Mouse (Mus musculus) cerebellum, adult 11-12 months (tissue): ENCODE measurements at regions not wholly inside any gene's neighbourhood (a gene's known extent, or its start where the extent isn't known, plus 50 kb on each side); places are given as distances from the start of the nearest gene placed in this dataset.

Source experiments
- DNase-seq: peaks from one replicate; pipeline ENCODE4 v3.0.0; 2022

DNA sequence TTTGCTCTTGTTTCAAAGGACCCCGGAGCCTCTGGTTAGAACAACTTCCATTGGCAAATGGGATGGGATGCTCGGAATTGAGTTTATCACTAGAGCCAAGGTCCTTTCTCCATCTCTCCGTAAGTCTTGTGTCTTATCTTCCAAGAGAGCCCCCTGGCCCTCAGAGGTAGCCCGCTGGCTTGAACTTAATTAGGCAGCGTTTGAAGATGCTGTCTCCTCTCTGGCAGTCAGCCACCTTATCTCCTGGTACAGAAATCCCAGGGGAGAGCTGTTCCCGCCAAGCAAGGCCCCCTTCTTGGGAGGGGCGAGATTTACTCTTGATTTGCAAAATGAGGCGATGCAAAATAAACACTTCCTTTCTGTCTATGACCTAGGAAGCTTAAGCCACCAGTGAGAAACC lies 395.2 kb upstream of the Kazn start:
- DNase-seq, result no peak

DNA sequence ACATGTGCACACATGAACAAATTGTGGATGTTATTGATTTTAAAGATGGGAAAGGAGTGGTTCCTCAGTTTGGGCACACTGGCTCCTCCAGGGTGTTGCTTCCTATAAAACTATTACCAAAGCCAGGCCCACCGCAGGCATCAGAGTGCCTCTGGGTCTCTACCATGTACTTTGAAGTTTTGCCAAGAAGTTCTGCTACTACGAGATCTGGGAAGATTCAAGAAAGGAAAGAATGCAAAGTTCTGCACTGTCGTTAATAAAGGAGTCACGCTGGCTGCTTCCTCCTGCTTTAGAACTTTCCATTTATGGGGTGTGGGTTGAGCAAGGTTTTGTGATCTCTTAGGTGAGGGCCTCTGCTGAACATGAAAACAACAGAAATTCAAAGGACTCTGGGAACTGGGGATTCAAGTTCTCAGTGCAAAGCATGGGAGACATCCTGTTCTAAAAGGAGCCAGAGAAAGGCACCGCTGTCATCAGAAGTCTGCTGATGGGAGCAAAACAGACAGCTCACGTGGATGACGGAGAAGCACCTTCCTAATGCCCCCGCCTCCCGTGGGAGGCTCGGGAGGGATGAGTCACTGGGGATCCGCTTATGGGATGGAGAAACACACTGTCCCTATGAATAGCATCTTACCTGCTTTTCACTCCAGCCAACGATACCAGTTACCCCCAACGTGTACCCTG lies 394.6 kb upstream of the Kazn start:
- no peak for DNase-seq

DNA sequence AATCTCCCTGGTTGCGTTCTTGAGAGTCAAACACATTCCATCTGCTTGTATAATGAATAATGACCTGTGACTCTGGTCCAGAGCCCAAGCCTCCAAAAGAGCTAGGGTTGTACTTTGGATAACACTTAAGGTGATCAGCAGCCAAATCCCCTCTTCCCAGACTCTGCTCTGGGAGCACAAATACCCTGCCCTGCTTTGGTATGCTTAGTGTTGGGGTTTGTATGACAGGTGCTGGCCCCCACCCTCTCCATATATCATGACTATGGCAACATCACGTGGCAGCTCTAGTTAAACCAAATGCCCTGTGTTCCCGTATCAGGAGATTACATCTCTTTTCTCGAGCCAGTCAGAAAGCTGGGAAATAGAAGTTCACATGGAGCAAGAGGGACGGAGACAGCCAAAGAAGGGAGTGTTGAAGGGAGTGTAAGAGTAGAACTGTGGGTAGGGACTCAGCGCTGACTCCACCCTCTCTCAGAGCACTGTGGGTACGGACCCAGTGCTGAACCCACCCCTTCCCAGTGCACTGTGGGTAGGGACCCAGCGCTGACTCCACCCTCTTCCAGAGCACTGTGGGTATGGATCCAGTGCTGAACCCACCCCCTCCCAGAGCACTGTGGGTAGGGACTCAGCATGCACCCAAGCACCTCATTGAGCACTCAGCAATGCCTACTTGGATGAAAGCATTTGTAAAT lies 387.4 kb upstream of the Kazn start:
- DNase-seq, result no peak

DNA sequence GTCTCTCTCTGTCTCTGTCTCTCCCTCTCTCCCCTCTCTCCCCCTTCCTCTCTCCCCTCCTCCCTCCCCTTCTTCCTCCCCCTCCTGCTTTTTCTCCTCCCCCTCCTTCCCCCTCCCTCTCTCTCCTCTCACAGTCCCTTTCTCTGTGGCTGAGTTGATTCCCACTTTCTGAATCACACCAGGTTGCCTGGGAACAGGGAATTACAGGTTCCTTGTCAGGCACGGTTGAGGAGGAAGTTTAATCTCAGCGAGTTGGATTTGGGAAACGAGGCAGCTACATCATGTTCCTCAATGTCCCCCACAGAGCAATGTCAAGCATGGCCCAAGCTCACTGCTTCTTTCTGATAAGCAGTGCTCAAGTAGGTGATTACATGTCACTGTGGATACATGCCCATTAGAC lies 386.3 kb upstream of the Kazn start:
- no peak for DNase-seq

DNA sequence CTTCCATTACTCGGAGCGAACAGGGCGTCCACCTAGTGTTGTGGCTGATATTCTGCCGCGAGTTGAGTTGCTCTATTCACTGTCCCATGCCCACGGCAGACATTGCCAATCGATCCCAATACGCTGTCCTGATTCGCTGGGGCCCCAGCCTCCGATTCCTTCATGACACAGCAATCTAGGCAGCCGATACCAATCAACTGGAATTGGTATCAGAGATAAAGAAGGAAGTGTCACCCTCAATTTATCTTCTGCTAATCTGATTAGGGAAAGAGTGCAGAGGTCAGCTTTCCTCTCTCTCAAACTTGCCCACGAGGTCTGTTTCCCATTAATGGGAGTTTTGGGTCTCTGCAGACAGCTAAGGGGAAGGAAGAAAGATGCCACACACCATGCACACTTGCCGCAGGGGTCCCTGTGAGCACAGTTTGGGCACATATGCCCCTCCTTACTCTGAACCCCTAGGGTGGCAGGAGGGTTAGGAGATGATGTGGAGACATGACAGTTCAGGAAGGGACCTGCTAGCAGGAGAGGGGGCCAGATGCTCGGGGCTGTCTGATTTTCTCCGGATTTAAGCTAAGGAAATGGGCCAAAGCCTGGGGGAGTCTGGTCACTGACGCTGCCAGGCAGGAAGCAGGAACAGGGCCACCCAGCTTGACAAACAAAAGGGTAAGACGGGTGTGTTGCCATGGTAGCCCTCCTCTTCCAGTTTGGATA lies 383.1 kb upstream of the Kazn start:
- DNase-seq, result peak; percentile 20

DNA sequence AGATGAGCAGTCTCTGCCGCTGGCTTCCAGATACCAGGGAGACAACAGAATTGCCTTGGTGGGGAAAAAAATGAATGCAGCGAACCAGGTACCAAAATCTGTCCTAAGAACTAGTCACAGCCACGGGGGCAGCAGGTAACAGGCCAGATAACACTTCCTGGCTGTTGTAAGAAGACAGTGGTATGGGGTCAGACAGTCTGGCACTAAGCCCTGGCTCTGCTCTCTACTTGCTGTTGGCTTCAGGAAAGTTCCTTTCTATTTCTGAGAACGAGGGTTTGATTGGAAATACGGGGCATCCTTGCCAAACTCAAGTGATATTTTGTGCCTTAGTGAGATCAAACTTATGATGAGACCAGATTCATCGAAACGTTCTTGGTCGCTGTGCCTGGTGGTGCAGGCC lies 380.2 kb upstream of the Kazn start:
- no peak for DNase-seq

DNA sequence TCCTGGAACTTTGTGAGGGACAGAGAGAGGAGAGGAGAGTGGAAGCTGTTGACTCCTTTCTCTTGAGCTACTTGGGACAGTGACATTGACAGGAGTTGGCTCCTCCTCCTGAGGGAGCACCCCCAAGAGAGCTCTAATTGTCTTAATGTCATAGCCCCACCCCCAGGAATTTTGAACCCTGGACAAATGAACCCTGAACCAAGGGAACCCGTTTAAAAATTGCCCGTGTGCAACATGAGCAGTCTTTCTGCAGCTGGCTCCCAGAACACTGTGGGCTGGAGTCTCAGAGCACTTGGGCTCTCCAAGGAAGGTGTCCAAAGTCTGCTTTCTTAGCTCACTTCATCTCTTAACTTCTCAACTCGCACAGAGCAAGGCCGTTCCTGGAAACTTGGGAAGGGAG lies 379.6 kb upstream of the Kazn start:
- DNase-seq, result no peak

DNA sequence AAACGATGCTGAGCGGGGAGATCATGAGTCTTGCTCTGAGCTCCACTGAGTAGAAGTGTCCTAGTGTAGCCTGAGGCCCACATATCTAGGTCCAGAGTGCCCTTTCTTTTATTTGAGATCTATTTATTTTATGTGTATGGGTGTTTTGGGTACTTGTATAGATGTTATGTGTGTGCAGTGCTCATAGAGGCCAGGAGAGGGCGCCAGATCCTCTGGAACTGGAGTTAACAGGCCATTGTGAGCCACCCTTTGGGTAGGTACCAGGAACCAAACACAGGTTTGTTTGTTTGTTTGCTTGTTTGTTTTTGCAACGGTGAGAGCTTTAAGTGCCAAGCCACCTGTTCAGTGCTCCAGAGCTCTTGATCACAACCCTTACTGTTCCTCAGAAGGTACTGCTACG lies 378.5 kb upstream of the Kazn start:
- no peak for DNase-seq

DNA sequence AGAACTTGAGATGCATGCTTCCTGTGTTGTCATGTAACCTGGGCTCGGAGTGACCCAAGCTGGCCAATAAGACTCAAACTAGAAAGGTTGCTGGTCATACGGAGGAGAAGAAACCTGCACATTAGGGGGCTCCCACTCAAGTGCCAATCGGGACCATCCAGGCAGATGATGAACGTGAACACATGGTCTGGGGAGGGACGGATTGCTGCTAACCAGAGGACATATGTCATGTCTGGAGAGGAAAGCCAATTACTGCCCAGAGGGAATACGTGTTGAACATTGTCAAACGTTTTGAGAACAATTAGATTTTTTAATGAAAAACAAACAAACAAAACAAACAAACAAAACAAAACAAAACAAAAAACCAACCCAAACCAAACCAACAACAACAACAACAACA lies 377.7 kb upstream of the Kazn start:
- DNase-seq, result no peak

DNA sequence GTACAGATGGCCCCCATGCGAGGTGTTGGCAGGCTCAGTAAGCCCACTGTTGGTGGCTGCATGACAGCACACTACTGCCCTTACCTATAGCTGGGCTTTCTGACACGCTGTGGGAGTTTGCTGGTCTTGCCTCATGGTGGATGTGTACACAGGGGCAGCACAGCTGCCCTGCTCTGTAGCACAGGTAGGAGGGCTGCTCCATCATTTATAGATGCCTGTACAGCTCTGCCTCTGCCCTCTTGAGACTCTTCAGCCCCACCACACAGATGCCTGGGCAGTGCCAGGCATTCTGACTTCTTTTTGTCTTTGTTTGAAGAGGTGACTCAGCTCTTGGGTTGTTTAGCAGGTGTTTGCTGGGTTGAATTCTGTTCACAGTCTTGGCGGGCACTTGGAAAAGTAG lies 365.9 kb upstream of the Kazn start:
- no peak for DNase-seq

DNA sequence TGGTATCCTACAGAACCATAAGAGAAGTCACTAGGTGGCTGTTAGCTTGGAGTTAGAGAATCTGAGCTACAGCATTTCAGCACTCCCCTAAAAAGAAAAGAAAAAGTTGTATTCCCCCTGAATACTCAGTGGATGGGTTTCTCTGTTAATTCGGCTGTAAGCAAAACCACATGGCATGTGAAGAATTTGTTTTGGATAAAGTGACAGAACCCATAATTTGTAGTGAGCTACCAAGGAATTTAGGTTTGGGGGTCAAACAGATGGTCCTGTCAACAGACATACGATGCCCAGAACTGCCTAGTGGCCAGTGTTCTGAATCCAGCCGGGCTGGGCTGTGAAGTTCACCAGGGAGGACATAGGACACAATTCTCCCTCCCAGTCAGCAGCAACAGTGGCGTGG lies 358.0 kb upstream of the Kazn start:
- DNase-seq, result no peak

DNA sequence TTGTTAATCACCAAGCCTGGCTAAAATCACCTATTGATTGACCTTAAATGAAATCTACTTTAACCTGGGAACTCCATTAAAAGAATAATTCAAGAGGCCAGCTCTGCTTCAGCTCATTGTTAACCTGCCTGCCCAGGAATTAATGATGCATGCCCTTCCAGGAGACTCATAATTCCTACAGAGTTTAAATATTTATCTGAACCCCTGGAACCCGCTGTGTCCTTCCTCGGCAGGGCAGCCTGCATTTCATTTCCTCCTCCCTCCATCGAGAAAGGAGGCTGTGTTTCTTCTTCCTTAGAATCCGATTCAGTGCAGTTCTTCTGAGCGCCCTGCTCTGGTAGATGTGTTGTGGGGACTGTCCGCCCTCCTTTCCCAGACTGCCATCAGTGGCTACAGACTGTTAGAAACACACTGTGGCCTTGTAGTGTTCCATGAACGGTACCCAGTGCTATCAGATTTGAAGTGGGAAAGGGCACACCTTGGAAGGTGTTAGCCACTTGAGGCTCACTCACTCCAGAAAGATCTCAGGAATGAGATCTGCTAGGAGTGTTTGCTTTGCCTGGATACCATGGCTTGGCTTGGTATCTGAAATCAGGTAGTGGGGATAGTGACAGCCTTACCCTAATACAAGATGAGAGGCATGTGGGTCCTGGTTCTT lies 350.0 kb upstream of the Kazn start:
- no peak for DNase-seq

DNA sequence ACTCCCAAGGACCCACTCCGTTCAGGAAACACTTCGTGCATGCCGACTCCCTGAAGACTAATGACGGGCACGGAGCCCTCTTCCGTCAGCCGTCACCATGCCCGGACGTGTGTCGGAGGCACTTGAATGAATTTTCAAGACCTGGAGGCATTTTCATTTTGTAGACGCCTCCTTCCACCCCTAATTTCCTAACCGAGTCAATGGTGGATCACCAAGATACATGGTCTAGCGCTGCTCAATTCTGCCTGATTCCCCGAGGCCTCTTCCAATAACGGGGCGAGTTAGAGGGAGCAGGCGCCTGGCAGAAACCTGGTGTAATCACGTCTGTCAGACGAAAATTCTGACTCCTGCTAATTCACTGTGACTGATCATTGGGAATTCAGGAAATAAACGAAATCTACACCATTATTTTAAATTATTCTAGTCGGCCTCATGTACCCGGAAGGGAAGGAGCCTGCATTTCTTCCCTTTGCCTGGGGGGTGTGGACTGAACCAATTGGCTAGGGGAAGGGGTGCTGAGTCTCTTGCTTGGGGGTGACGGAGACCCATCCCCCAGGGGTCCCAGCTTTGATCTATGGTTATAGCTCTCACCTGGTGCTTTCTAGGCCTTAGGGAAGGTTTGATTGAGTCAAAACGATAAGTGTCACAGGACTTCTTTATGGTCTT lies 349.4 kb upstream of the Kazn start:
- no peak for DNase-seq

DNA sequence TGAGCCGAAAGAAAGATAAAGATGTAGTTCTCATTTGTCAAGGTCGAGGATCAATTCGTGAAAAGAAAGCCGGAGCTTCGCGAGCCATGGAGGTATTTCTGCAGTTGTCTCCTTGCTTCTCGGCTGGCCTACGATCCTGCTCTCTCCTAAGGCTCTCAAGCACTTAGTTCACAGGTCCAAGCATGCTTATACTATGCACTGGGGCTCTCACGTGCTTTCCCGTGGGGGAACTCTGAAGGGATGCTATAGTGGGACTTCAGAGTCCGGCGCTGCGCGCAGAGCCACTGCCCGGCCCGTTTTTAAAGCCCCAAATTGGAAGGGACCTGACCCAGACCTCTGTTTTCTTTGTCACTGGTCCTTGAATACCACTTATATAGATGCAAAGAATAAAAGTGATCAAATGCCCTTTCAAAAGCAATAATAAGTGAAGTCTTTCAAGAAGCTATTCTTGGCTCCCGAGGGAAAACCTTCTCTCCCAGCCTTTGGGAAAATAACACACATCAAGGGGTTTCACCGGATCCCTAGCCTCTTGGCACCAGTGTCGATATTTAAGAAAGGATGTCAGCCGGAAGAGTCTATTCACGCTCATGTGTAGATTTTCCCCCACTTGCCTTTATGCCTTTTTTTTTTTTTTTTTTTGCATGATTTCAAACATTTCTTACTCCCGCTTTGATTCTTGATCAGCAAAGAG lies 348.3 kb upstream of the Kazn start:
- DNase-seq, result no peak

DNA sequence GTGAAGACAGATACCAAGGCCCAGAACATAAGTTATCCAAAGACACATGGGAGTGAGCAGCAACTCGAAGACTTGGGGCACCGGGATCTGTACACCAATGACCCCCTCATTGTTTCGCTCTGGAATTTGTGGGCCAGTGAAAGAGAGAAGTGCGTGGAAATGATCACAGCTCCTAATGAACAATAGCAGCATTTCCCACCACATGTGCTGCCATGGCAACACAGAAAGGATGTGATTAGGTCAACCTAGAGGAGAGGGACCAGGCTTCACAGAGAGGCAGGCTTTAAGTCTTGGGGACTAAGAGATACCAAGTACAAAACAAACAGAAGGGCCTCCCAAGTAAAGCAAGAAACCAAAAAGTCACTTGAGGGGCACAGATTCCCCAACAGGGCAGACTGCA lies 339.3 kb upstream of the Kazn start:
- no peak for DNase-seq

DNA sequence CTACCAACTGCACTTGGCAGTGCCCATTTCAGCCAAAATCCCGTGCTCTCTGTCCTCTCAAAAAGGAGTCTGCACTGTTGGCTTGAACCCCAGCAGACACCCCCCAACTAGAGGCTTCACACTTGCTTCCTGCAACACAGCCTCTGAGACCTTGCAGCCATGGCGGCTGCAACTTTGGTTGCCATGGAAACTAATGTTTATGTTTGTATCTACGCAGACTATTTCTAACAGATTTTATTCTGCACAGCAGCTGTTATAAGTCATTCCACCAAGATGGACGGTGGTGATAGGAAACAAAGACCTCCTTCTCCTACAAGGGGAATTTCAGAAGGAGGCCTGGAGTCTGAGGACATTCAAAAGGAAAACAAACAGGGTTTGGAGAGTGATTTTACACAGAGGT lies 338.3 kb upstream of the Kazn start:
- DNase-seq, result no peak

DNA sequence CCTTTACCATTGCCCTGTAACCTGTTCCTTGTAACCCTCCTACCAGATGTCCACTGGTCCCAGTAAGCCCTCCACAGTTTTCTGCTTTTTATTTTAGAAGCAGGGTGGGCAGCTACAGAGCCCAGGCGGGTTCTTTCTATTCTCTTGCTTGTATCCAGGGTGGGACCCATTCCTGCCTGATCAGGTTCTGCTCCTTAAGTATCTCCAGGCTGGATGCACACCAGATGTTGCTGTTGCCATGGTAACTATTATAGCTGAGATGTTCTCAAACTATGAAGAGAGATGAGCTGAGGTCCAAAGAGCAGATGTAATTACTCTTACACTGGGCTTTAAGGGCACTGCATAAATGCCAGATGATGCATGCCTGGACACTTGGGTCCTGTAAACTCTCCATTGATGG lies 335.3 kb upstream of the Kazn start:
- no peak for DNase-seq

DNA sequence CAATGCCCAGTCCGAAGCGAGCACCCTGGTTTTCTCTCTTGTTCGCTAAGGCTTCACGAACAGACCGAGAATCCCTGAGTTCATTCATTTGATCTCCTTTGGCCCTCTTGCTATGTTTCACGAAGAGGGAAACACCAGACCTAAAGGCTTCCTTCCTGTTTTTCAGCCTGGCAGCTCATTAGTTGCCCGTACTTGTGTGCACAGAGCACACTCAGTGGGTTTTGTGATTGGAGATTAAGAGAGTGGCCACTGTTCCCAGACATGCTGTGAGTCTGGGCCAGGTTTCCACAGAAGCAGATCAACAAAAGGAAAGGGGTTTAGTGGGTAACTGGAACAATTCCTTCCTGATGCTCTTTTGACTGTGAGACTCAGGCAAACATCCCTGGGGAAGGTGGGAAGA lies 331.5 kb upstream of the Kazn start:
- no peak for DNase-seq

DNA sequence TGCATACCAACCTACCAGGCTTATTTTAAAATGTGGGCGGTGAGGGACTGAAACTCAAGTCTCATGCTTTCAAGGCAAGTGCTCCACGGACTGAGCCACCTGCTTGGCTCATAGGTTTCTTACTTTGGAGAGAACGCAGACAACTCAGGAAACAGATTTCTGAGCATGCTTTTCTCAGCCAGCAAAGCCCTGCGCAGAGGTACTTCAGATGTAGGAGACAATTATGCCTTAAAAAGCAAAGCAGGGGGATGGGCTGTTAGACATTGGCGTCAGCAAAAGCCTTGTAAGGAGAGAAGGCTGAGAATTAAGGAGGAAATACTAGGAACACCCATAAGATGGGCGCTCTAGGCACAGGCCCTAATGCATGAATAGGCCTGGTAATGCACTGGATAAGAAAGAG lies 329.4 kb upstream of the Kazn start:
- no peak for DNase-seq

DNA sequence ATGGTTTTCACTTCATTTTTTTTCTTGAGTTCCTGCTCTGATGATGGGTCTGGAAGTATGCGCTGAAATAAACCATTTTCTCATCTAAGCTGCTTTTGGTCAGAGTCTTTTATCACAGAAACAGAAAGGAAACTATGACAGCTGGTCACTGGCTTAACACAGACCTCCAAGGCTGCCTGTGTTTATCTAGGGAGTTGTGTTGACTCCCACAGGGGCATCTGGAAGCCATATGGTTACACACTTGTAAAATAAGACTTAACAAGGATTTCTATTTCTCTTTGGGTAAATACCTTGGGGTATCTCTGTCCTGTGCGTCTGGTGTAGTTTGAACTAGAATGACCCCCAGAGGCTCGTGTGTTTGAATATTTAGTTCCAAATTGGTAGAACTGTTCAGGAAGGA lies 315.5 kb upstream of the Kazn start:
- no peak for DNase-seq

DNA sequence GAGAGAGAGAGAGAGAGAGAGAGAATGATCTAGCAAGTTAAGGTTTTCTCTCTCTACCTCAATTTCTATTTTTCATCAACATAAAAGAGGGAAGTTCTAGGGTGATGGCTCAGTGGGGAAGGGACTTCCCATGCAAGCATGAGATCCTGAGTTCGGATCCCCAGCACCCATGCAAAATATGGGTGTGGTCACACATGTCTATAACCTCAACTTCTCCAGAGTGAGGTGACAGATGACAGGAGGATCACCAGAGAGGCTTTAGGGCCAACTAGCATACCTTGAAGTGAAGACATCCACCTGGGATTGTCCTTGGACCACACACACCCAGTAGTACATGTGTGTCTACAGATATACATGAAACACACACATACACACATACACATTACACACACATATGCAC lies 306.7 kb upstream of the Kazn start:
- DNase-seq, result no peak

DNA sequence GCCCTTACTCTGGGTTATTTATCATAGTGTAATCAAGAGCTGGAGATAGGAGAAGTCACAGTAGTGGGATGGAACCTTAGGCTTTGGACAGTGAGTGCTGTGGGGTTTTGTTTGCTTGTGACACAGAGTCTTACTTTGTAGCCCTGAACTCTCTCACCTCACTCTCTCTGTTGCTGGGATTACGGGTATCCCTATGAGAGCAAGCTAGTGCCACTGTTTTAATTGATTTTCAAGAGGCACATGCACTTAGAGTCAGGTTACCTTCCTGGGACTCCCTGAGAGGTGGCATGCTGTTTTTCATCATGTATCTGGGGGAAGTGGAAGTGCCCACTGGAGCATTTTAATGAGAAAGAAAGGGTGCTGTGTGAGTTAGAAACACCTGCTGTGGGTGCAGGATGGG lies 306.0 kb upstream of the Kazn start:
- DNase-seq, result no peak

DNA sequence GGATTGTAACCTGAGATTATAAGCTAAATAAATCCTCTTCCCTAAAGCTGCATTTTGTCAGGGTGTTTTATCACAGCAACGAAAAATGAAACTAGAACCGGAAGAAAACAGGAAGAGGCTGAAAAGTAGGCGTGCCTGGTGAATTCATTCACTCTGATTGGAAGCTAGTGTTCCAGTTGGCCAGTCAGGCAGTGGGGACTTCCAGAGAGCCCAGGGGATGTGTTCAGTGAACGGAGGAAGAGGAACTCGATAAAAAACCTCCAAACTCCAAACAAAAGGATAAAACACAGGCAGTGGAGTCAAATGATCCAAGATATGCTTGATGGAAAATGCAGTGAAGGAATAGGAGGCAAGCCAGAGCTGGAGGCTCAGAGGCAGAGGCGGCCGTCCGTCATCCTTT lies 305.5 kb upstream of the Kazn start:
- DNase-seq, result no peak
